In genomic region chr9:57775026-57775425, GRCm38 (mm10) we compare ENCODE assay signal across 17 mouse cellular contexts. TPM values are rescaled to one million over a fixed set of nuclear protein-coding genes. Genes with fewer than 3 reads are reported as not detected.
DNase-seq lines count a peak whose midpoint lies in the region; ATAC-seq and TF ChIP-seq lines count a peak whose summit lies in the region.
"Had no signal": no experiment of that assay in that cellular context is flagged by ENCODE, and none has a peak within 500 bp of the region (broad histone marks: within the 10 kb centered on the region; RNA-seq: fewer than 3 reads in every experiment).

No protein-coding gene starts in this region.

- H3K27ac ChIP-seq in neural tube, embryonic 13.5 days (replicated peaks), result no peak overlapping the region
- H3K27ac ChIP-seq in forebrain, postnatal 0 days (ENCODE audit: low read depth, low read length), result no peak overlapping the region
- H3K27ac ChIP-seq: hindbrain, embryonic 14.5 days; neural tube, embryonic 15.5 days had no signal

- no peak overlapping the region for H3K4me3 ChIP-seq in neural tube, embryonic 13.5 days
- H3K4me3 ChIP-seq in forebrain, postnatal 0 days (ENCODE audit: low read depth, low read length), result no peak overlapping the region
- H3K4me3 ChIP-seq: embryonic facial prominence, embryonic 10.5 days; erythroblast, embryonic 14.5 days; neural tube, embryonic 15.5 days had no signal

- H3K36me3 ChIP-seq in neural tube, embryonic 13.5 days, result 0 out of 2 replicates have a peak, but pooled peaks cover 5% of the 10 kb centered on the region
- H3K36me3 ChIP-seq in forebrain, postnatal 0 days (ENCODE audit: insufficient read depth), result no peaks in the 10 kb centered on the region
- H3K36me3 ChIP-seq: embryonic facial prominence, embryonic 10.5 days; neural tube, embryonic 15.5 days had no signal

- no peak overlapping the region for H3K4me2 ChIP-seq in neural tube, embryonic 13.5 days
- no peak overlapping the region for H3K4me2 ChIP-seq in forebrain, postnatal 0 days (ENCODE audit: low read depth)
- H3K4me2 ChIP-seq: hindbrain, embryonic 14.5 days; neural tube, embryonic 15.5 days had no signal

- intact Hi-C loops in heart, postnatal 36 days (cut with DNase I), result no loop called here
- intact Hi-C loops in left cerebral cortex, postnatal 25 days (cut with DNase I), result no loop called here

- no peaks in the 10 kb centered on the region for H3K27me3 ChIP-seq in neural tube, embryonic 13.5 days
- H3K27me3 ChIP-seq in forebrain, postnatal 0 days (ENCODE audit: insufficient read depth, low read length), result no peaks in the 10 kb centered on the region
- H3K27me3 ChIP-seq: neural tube, embryonic 15.5 days had no signal

- TF ChIP-seq CTCF in forebrain, postnatal 0 days (IDR thresholded peaks at IDR 0.05; ENCODE audit: low read depth), result no peak

- no peaks in the 10 kb centered on the region for H3K4me1 ChIP-seq in neural tube, embryonic 13.5 days (replicated peaks)
- no peaks in the 10 kb centered on the region for H3K4me1 ChIP-seq in forebrain, postnatal 0 days (ENCODE audit: insufficient read depth)
- H3K4me1 ChIP-seq: neural tube, embryonic 15.5 days had no signal

- 0 out of 2 replicates have a peak, but pooled peaks have one; percentile 11 for ATAC-seq in neural tube, embryonic 13.5 days (ENCODE audit: low read depth)
- no peak for ATAC-seq in megakaryocyte-erythroid progenitor cell, adult 5-6 weeks (replicated peaks; ENCODE audit: low FRiP score, low TSS enrichment, poor library complexity, severe bottlenecking)
- no peak for ATAC-seq in forebrain, postnatal 0 days
- ATAC-seq: activated CD4-positive, CD25-positive, alpha-beta regulatory T cell, adult 4 months; intestine, embryonic 16.5 days had no signal

- 78% methylated on average over 5 of the region's 5 CpGs for WGBS in neural tube, embryonic 13.5 days
- 72% methylated on average over 5 of the region's 5 CpGs for WGBS in forebrain, postnatal 0 days

- DNase-seq in heart, adult 11 months, result peak; percentile 85
- DNase-seq in heart, postnatal 36 days, result no peak
- DNase-seq in neural tube, embryonic 10.5 days (ENCODE audit: extremely low spot score, low spot score), result no peak
- DNase-seq in left cerebral cortex, postnatal 25 days (ENCODE audit: low spot score in 2 of 2), result peak; percentile 61 to 94
- DNase-seq in spleen, postnatal 14 days (ENCODE audit: low spot score in 2 of 2), result no peak
- DNase-seq in forebrain, postnatal 0 days, result no peak
- DNase-seq: adrenal gland, postnatal 36 days; kidney, postnatal 10 days; thymus, adult 2 months had no signal

- no peak overlapping the region for H3K9ac ChIP-seq in neural tube, embryonic 13.5 days
- no peak overlapping the region for H3K9ac ChIP-seq in forebrain, postnatal 0 days
- H3K9ac ChIP-seq: hindbrain, embryonic 14.5 days; neural tube, embryonic 15.5 days had no signal

- H3K9me3 ChIP-seq in neural tube, embryonic 13.5 days, result no peaks in the 10 kb centered on the region
- H3K9me3 ChIP-seq in forebrain, postnatal 0 days (ENCODE audit: low read length), result no peaks in the 10 kb centered on the region
- H3K9me3 ChIP-seq: embryonic facial prominence, embryonic 10.5 days; neural tube, embryonic 15.5 days had no signal

RNA-seq across cellular contexts. Expression of gene Clk3, which starts 9.4 kb away (rescaled TPM):
- total RNA-seq in heart, postnatal 36 days (2021), result 10 to 100 TPM; 29.4 to 39.8 TPM
- polyA plus RNA-seq in neural tube, embryonic 13.5 days (2015; fragmentation: Nextera tagmentation; extraction: Ambion mirVana), result 68.6 and 76.6 TPM in 2 replicates
- 10 to 100 TPM; 75.3 to 76.6 TPM for total RNA-seq in left cerebral cortex, postnatal 25 days (2021)
- total RNA-seq in megakaryocyte-erythroid progenitor cell, adult 5-6 weeks (2014; fragmentation: Nextera tagmentation), result 58.1 and 73.0 TPM in 2 replicates
- total RNA-seq in megakaryocyte-erythroid progenitor cell, adult 5-6 weeks (2017), result 24.7 and 36.4 TPM in 2 replicates
- total RNA-seq in forebrain, postnatal 0 days (2014; rRNA removed), result 79.7 and 105 TPM in 2 replicates
- 55.4 and 61.7 TPM in 2 replicates for polyA plus RNA-seq in forebrain, postnatal 0 days (2015; fragmentation: Nextera tagmentation; extraction: Ambion mirVana)

Comparison
In these comparisons a context has a peak if more than half of its experiments do, and no peak if none do; other contexts are left out.
1. DNase-seq: peak in heart, adult 11 months (single experiment) and left cerebral cortex, postnatal 25 days (2 of 2); none in heart, postnatal 36 days (0 of 2), neural tube, embryonic 10.5 days (single experiment), spleen, postnatal 14 days (0 of 2) and forebrain, postnatal 0 days (single experiment).